Mouse (Mus musculus) embryonic fibroblast, embryonic 13.5 days (primary cell): Measurements from ENCODE around the gene Smtnl2. TPM values are rescaled to one million over a fixed set of nuclear protein-coding genes. Genes with fewer than 3 reads are reported as not detected.
A peak's percentile ranks its signal among the peaks of the same experiment; 100 is the strongest.

Experiments
- H3K27ac ChIP-seq: 2 replicates; pipeline ENCODE4 v1.5.1; 2012; ENCODE audit warnings: low read length, control low read depth, inconsistent platforms; ENCODE audit not compliant: insufficient read depth
- H3K4me1 ChIP-seq: 2 replicates; pipeline ENCODE4 v1.6.1; 2011; ENCODE audit warnings: low read length; ENCODE audit not compliant: control insufficient read depth, insufficient read depth
- H3K4me3 ChIP-seq: 2 replicates; pipeline ENCODE4 v1.5.1; 2011; ENCODE audit warnings: mild to moderate bottlenecking, control low read depth, low read length; ENCODE audit not compliant: insufficient read depth
- CTCF ChIP-seq: IDR thresholded peaks from 2 replicates; pipeline ENCODE4 v1.5.1; 2011; ENCODE audit warnings: mild to moderate bottlenecking, control low read depth, low read length, moderate library complexity, borderline replicate concordance; ENCODE audit not compliant: insufficient read depth
- POLR2A ChIP-seq: IDR thresholded peaks from 2 replicates; pipeline ENCODE4 v1.6.1; 2011; ENCODE audit warnings: low read depth, mild to moderate bottlenecking, control low read depth, low read length, moderate library complexity
- polyA plus RNA-seq: library from polyadenylated mRNA; stranded (reverse); fragments of >200 nt; gene quantifications from 2 replicates; pipeline ENCODE4 v1.2.4, GENCODE M21; 2011; ENCODE audit warnings: low read depth; ENCODE audit not compliant: missing spikeins, insufficient read length

The Smtnl2 gene
- polyA plus RNA-seq, result 0.28 TPM in 1 of 2 replicates, not detected in the other

- TF ChIP-seq CTCF (no peak), POLR2A (peak; percentile 33; the same call in 1 of the 2 replicates)
- H3K4me1 ChIP-seq, result peaks cover 5% of the 10 kb centered on the region; the same call in 1 of the 2 replicates
- H3K27ac ChIP-seq, result no peak within 1 kb of the TSS
- H3K4me3 ChIP-seq, result peak within 1 kb of the TSS; percentile 53
Observed at GRCm38 (mm10) chr11:72411093-72411921, at the start of gene Smtnl2. TSS of gene Smtnl2 (minus strand) at chr11:72411713.

- Histone ChIP-seq H3K4me3 (no peak overlapping the region), H3K27ac (no peak overlapping the region), H3K4me1 (no peaks in the 10 kb centered on the region)
- TF ChIP-seq POLR2A (no peak), CTCF (no peak)
Observed at GRCm38 (mm10) chr11:72458502-72458901, 47.0 kb upstream of the Smtnl2 start.

DNA sequence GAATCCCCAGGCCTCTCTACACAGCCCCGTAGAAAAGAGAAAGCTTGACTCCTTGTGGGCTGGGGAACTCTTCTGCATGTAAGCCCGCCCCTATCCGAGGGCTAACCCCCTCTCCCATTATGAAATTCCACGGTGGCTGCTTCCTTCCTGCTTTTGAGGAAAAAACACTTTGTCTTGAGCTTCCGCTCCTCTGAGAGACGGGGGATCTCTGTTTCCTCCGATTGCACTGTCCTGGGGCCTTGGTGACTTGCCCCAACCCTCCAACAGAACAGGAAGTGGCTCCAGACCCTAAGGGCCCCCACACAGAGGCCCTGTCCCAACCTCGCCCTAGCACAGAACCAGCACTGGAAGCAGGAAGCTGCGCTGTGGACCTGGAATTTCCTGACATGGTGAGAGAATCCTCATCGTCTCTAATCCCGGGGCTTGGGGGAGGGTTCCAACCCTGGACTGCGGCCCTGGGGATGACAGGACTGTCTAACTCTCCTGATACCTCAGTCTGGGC lies 46.5 kb upstream of the Smtnl2 start:
- Histone ChIP-seq H3K4me1 (no peaks in the 10 kb centered on the region), H3K27ac (no peak overlapping the region), H3K4me3 (no peak overlapping the region)
- TF ChIP-seq POLR2A (no peak), CTCF (no peak)

DNA sequence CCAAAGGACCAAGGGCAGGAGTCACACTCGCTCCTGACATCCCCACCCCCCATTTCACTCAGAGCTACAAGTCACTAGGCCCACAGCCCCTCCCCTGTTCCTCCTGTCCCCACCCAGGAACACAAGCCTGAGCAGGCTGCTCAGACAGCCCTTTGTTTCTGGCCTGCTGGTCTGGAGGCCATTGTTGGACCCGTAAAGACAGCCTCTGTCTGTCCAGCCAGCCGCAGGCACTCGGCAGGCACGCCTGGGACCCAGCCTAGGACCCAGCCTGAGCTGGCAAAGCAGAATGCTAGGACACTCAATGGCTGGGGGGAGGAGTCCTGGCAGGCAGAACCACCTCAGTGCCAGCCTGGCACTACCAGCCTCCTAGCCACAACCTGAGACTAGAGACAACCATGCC lies 44.2 kb upstream of the Smtnl2 start:
- Histone ChIP-seq H3K27ac (no peak overlapping the region), H3K4me3 (no peak overlapping the region), H3K4me1 (no peaks in the 10 kb centered on the region)
- TF ChIP-seq CTCF (no peak), POLR2A (no peak)

- Histone ChIP-seq H3K4me3 (no peak overlapping the region), H3K27ac (no peak overlapping the region), H3K4me1 (no peaks in the 10 kb centered on the region)
- TF ChIP-seq POLR2A (no peak), CTCF (no peak)
Observed at GRCm38 (mm10) chr11:72453105-72453953, 41.8 kb upstream of the Smtnl2 start.

GRCm38 (mm10) chr11:72452140-72452665 lies 40.7 kb upstream of the Smtnl2 start:
- Histone ChIP-seq H3K27ac (no peak overlapping the region), H3K4me3 (no peak overlapping the region), H3K4me1 (no peaks in the 10 kb centered on the region)
- TF ChIP-seq CTCF, result no peak
- no peak for TF ChIP-seq POLR2A

- no peak for TF ChIP-seq CTCF
- no peak for TF ChIP-seq POLR2A
- no peak overlapping the region for H3K4me3 ChIP-seq
- no peak overlapping the region for H3K27ac ChIP-seq
- H3K4me1 ChIP-seq, result no peaks in the 10 kb centered on the region; the same call in 1 of the 2 replicates
Observed at GRCm38 (mm10) chr11:72447475-72447874, 36.0 kb upstream of the Smtnl2 start.

DNA sequence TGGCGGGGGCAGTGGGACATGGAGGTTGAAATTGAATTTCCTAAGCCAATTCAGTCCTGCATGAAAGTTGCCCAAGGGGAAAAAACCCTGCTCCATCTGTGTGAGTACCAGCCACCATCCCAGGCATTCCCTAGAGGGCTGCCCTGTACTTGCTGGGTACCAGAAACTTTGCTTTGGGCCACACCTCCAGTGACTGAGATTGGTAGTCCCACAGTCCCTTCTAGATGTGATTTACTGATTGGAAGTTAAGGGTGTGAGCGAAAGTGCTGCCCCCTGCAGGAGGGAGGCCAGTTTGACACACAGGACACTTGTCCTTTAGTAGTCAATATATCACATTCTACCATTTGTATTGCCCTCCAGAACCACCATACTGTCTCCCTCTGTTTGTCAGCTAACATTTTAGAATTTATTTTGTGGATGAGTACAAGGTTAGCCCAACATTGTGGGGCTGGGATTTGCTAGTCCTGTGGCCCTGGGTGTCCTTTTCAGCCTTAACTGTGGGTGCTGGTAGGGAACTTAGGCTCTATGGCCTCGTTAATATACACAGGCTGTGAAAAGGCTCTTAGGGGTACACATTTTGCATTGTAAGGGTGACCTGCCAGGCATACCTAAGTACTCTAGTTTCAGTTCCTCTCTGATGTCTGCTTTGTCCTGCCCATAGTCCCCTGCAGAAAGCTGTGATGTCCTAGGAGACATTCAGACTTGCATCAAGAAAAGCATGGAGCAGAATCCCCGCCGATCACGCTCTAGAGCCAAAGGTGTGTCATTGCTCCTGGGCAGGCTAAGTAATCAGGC lies 35.0 kb upstream of the Smtnl2 start:
- Histone ChIP-seq H3K4me3 (no peak overlapping the region), H3K27ac (no peak overlapping the region), H3K4me1 (peaks cover 2% of the 10 kb centered on the region; the same call in 1 of the 2 replicates)
- TF ChIP-seq CTCF (peak; percentile 64; the same call in 1 of the 2 replicates), POLR2A (no peak)
